Mouse (Mus musculus): Measurements from ENCODE around the gene Tecpr2. TPM values are rescaled to one million over a fixed set of nuclear protein-coding genes. Genes with fewer than 3 reads are reported as not detected.

Gene Tecpr2
- total RNA-seq, 2 experiments from 2014 or later, result 1.3 to 3.1 TPM

GRCm38 (mm10) chr12:110993226-110993625, 104.2 kb downstream of the Tecpr2 start:
- no peak for ATAC-seq (replicated peaks; ENCODE audit: low FRiP score, poor library complexity, severe bottlenecking)

GRCm38 (mm10) chr12:110994666-110995065, 105.6 kb downstream of the Tecpr2 start:
- no peak for ATAC-seq (replicated peaks; ENCODE audit: low FRiP score, poor library complexity, severe bottlenecking)

- ATAC-seq (replicated peaks; ENCODE audit: low FRiP score, poor library complexity, severe bottlenecking), result no peak
These were observed 109.0 kb downstream of the Tecpr2 start for GRCm38 (mm10) chr12:110998092-110998491.

GRCm38 (mm10) chr12:110999820-111000219, 110.8 kb downstream of the Tecpr2 start:
- peak; percentile 80 for ATAC-seq (replicated peaks; ENCODE audit: low FRiP score, poor library complexity, severe bottlenecking)

GRCm38 (mm10) chr12:111000956-111001355, 111.9 kb downstream of the Tecpr2 start:
- ATAC-seq (replicated peaks; ENCODE audit: low FRiP score, poor library complexity, severe bottlenecking), result no peak

GRCm38 (mm10) chr12:111004142-111004541, 115.1 kb downstream of the Tecpr2 start:
- ATAC-seq (replicated peaks; ENCODE audit: low FRiP score, poor library complexity, severe bottlenecking), result peak; percentile 52; the same call in 1 of the 2 replicates

- ATAC-seq (replicated peaks; ENCODE audit: low FRiP score, poor library complexity, severe bottlenecking), result no peak
These were observed 116.7 kb downstream of the Tecpr2 start for GRCm38 (mm10) chr12:111005803-111006202.

GRCm38 (mm10) chr12:111006339-111006738, 117.3 kb downstream of the Tecpr2 start:
- ATAC-seq (replicated peaks; ENCODE audit: low FRiP score, poor library complexity, severe bottlenecking), result no peak

GRCm38 (mm10) chr12:111007134-111008103, 118.4 kb downstream of the Tecpr2 start:
- no peak for ATAC-seq (replicated peaks; ENCODE audit: low FRiP score, poor library complexity, severe bottlenecking)

- ATAC-seq (replicated peaks; ENCODE audit: low FRiP score, poor library complexity, severe bottlenecking), result peak; percentile 44; the same call in 1 of the 2 replicates
These were observed 119.7 kb downstream of the Tecpr2 start for GRCm38 (mm10) chr12:111008500-111009490.

GRCm38 (mm10) chr12:111009615-111010257, 120.7 kb downstream of the Tecpr2 start:
- no peak for ATAC-seq (replicated peaks; ENCODE audit: low FRiP score, poor library complexity, severe bottlenecking)

GRCm38 (mm10) chr12:111016807-111017206, 127.7 kb downstream of the Tecpr2 start:
- no peak for ATAC-seq (replicated peaks; ENCODE audit: low FRiP score, poor library complexity, severe bottlenecking)

GRCm38 (mm10) chr12:111018068-111018467, 129.0 kb downstream of the Tecpr2 start:
- ATAC-seq (replicated peaks; ENCODE audit: low FRiP score, poor library complexity, severe bottlenecking), result no peak

- ATAC-seq (replicated peaks; ENCODE audit: low FRiP score, poor library complexity, severe bottlenecking), result no peak
These were observed 130.0 kb downstream of the Tecpr2 start for GRCm38 (mm10) chr12:111019086-111019485.

- ATAC-seq (replicated peaks; ENCODE audit: low FRiP score, poor library complexity, severe bottlenecking), result no peak
These were observed 132.1 kb downstream of the Tecpr2 start for GRCm38 (mm10) chr12:111021138-111021537.

GRCm38 (mm10) chr12:111021577-111021976, 132.5 kb downstream of the Tecpr2 start:
- ATAC-seq (replicated peaks; ENCODE audit: low FRiP score, poor library complexity, severe bottlenecking), result no peak

Measured in erythroid progenitor cell, adult 5-6 weeks (primary cell).